Mouse (Mus musculus) heart, adult 2 months (tissue): ENCODE measurements around the gene Lrrc8a.

Experiments
- CTCF ChIP-seq: fragments of 200-600 bp; IDR thresholded peaks from 2 replicates; pipeline ENCODE4 v1.8.1; 2022; ENCODE audit warnings: antibody characterized with exemption, mild to moderate bottlenecking, moderate library complexity
- EP300 ChIP-seq: fragments of 200-500 bp; IDR thresholded peaks from 2 replicates; pipeline ENCODE4 v1.6.1; 2011; ENCODE audit warnings: low read depth, low read length, control low read depth; ENCODE audit not compliant: insufficient read depth
- POLR2A ChIP-seq: fragments of 200-500 bp; IDR thresholded peaks from 2 replicates; pipeline ENCODE4 v1.6.1; 2011; ENCODE audit warnings: mild to moderate bottlenecking, low read depth, low read length, control low read depth; ENCODE audit not compliant: insufficient read depth

DNA sequence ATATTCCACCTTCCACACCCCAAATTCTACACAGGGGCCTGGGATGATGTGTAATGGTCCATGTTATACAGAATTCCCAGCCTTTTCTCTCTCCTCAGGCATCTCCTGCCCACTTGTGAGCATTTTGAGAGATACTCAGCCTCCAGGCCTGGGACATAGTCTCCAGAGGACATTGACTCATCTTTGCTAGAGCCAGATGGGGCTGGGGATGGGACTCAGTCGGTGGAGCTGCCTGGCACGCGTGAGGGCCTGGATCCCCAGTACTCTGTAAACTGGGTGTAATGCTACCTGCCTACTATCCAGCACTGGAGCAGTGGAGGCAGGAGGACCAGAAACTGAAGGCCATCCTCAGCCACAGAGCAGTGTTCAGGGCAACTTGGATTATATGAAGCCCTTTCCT, 11.7 kb downstream of the Lrrc8a start:
- no peak for TF ChIP-seq CTCF
- no peak for TF ChIP-seq POLR2A
- TF ChIP-seq EP300, result no peak
